ENCODE assay signal across 9 mouse cellular contexts in genomic region chr15:24906957-24907356, GRCm38 (mm10).
A peak's percentile ranks its signal among the peaks of the same experiment; 100 is the strongest.
DNase-seq lines count a peak whose midpoint lies in the region; ATAC-seq and TF ChIP-seq lines count a peak whose summit lies in the region.
"Had no signal": no experiment of that assay in that cellular context is flagged by ENCODE, and none has a peak within 500 bp of the region (broad histone marks: within the 10 kb centered on the region; RNA-seq: fewer than 3 reads in every experiment).

No protein-coding gene starts in this region.

- H3K4me1 ChIP-seq in intestine, postnatal 0 days (replicated peaks; ENCODE audit: control insufficient read depth, insufficient read depth, low read length) = no peaks in the 10 kb centered on the region

- no peak overlapping the region for H3K9ac ChIP-seq in intestine, postnatal 0 days (ENCODE audit: low read depth, low read length)

- 63% methylated on average over 4 of the region's 4 CpGs for WGBS in intestine, postnatal 0 days

- no peak for ATAC-seq in megakaryocyte-erythroid progenitor cell, adult 5-6 weeks (replicated peaks; ENCODE audit: low FRiP score, low TSS enrichment, poor library complexity, severe bottlenecking)
- no peak for ATAC-seq in intestine, postnatal 0 days

- peak; percentile 13 to 19 for DNase-seq in right cerebral cortex, adult 2 months (ENCODE audit: low spot score in 2 of 2)
- DNase-seq in right cerebral cortex, postnatal 36 days (ENCODE audit: low spot score in 2 of 2) = no peak
- DNase-seq in embryo, embryonic 10.5 days (ENCODE audit: low spot score) = peak; percentile 22
- peak; percentile 58 for DNase-seq in layer of hippocampus, adult 9-11 months
- peak; percentile 31 for DNase-seq in telencephalon, adult 2 months (ENCODE audit: low read depth, low spot score)
- no peak for DNase-seq in urinary bladder, adult 18-20 months (ENCODE audit: low spot score in 2 of 2)
- DNase-seq: lung, postnatal 10 days had no signal

- H3K27me3 ChIP-seq in intestine, postnatal 0 days (replicated peaks; ENCODE audit: control insufficient read depth, insufficient read depth, low read length) = no peaks in the 10 kb centered on the region

- H3K4me3 ChIP-seq in intestine, postnatal 0 days (ENCODE audit: low read depth, low read length) = no peak overlapping the region

- no peak for TF ChIP-seq CTCF in intestine, postnatal 0 days (IDR thresholded peaks at IDR 0.05; ENCODE audit: low read depth)

- H3K36me3 ChIP-seq in intestine, postnatal 0 days (ENCODE audit: control insufficient read depth, insufficient read depth) = no peaks in the 10 kb centered on the region

- no peak overlapping the region for H3K4me2 ChIP-seq in intestine, postnatal 0 days (replicated peaks; ENCODE audit: low read depth)

- no peaks in the 10 kb centered on the region for H3K9me3 ChIP-seq in intestine, postnatal 0 days (ENCODE audit: control insufficient read depth)

- no peak overlapping the region for H3K27ac ChIP-seq in intestine, postnatal 0 days (ENCODE audit: low read depth, low read length)

Comparison
In these comparisons a context has a peak if more than half of its experiments do, and no peak if none do; other contexts are left out.
1. DNase-seq: peak in right cerebral cortex, adult 2 months (2 of 2), embryo, embryonic 10.5 days (single experiment), layer of hippocampus, adult 9-11 months (single experiment) and telencephalon, adult 2 months (single experiment); none in right cerebral cortex, postnatal 36 days (0 of 2) and urinary bladder, adult 18-20 months (0 of 2).